Mouse (Mus musculus): ENCODE measurements at regions not wholly inside any gene's neighbourhood (a gene's known extent, or its start where the extent isn't known, plus 50 kb on each side); places are given as distances from the start of the nearest gene placed in this dataset.

DNA sequence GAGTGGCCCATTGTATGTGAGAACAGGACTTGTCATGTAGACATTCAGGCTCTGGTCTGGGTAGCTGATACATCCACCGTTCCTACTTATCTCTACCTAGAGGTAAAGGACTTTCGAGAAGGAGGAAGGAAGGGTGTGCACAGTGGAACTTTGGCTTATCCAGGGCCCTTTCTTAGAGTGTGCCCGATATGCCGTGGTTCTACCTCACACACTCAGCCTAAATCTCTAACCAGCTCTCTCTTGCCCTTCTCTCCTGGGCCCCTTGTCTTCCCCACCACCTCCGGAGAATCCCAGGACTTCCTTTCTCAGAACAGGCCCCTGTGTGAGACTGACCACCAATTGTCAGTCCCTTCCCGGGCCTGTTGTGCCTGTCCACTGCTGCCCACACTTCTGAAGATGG is 68.8 kb upstream of the Mark1 start:
- no peak for TF ChIP-seq CTCF (conservative IDR thresholded peaks at IDR 0.05; ENCODE audit: low read length)
- no peak for TF ChIP-seq NANOG (IDR thresholded peaks at IDR 0.05; ENCODE audit: borderline replicate concordance, low read length)
- TF ChIP-seq POU5F1 (IDR thresholded peaks at IDR 0.05; ENCODE audit: borderline replicate concordance, low read length), result no peak
